In the genomic region with DNA sequence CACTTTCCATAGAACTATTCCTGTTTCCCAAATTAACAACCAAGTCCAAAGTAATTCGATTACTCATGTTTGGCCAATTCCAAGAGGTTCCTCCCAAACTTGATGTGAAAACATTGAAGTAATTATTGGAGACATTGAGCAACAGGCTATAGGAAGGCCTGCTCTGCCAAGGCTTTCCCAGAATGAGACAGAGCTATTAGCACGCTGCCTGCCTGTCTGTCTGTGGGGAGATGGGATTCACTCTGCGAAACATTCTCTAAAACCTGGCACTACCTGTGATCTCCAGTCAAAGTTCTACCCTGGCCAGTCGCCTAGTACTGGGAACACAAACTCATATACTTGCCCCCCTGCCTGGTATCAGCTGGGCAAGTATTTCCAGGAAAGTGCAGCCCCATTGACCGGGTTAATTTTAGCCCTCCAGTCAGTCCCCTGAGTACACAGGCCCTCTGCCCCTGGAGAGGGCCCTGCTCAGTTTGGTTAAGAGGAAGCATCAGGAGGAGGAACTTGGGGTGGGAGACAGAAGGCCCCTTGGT, we compare ENCODE assay signal across 8 mouse cellular contexts. TPM values are rescaled to one million over a fixed set of nuclear protein-coding genes. Genes with fewer than 3 reads are reported as not detected.
DNase-seq lines count a peak whose midpoint lies in the region; ATAC-seq lines count a peak whose summit lies in the region.

No protein-coding gene starts in this region.

- DNase-seq in embryo, embryonic 10.5 days (ENCODE audit: low spot score), result peak; percentile 34
- DNase-seq in embryo, embryonic 10 days (ENCODE audit: low spot score), result no peak
- DNase-seq in heart, embryonic 10.5 days (ENCODE audit: low spot score), result no peak
- DNase-seq in midbrain, embryonic 14.5 days, result no peak
- DNase-seq in layer of hippocampus, postnatal 25 days (ENCODE audit: extremely low spot score in 1 of 2, low spot score in 1 of 2), result no peak

- H3K27ac ChIP-seq in brown adipose tissue, adult 24 weeks (replicated peaks; ENCODE audit: low read depth, low read length), result peak overlapping the region; percentile 90
- H3K27ac ChIP-seq in heart, embryonic 10.5 days, result peak overlapping the region; percentile 95
- H3K27ac ChIP-seq in kidney, embryonic 15.5 days, result peak overlapping the region; percentile 97
- no peak overlapping the region for H3K27ac ChIP-seq in midbrain, embryonic 14.5 days (replicated peaks; ENCODE audit: low read depth, low read length)

- ATAC-seq in kidney, embryonic 15.5 days (replicated peaks; ENCODE audit: low FRiP score), result no peak
- no peak for ATAC-seq in midbrain, embryonic 14.5 days (ENCODE audit: low FRiP score, low TSS enrichment)
- ATAC-seq in frontal cortex, adult (ENCODE audit: low TSS enrichment), result no peak

- peaks cover 36% of the 10 kb centered on the region for H3K4me1 ChIP-seq in brown adipose tissue, adult 24 weeks (ENCODE audit: control insufficient read depth, insufficient read depth, insufficient read length, low read length)
- peaks cover 59% of the 10 kb centered on the region for H3K4me1 ChIP-seq in heart, embryonic 10.5 days
- H3K4me1 ChIP-seq in kidney, embryonic 15.5 days, result peaks cover 42% of the 10 kb centered on the region
- H3K4me1 ChIP-seq in midbrain, embryonic 14.5 days (ENCODE audit: control insufficient read depth, insufficient read depth, low read length), result peaks cover 23% of the 10 kb centered on the region

- no peaks in the 10 kb centered on the region for H3K27me3 ChIP-seq in heart, embryonic 10.5 days (ENCODE audit: insufficient read depth, poor library complexity, severe bottlenecking)
- H3K27me3 ChIP-seq in kidney, embryonic 15.5 days, result no peaks in the 10 kb centered on the region
- H3K27me3 ChIP-seq in midbrain, embryonic 14.5 days (ENCODE audit: control insufficient read depth, insufficient read depth, low read length), result no peaks in the 10 kb centered on the region

- H3K4me2 ChIP-seq in kidney, embryonic 15.5 days, result peak overlapping the region; percentile 67
- H3K4me2 ChIP-seq in midbrain, embryonic 14.5 days (ENCODE audit: low read length), result peak overlapping the region; percentile 88

- H3K9me3 ChIP-seq in heart, embryonic 10.5 days, result no peaks in the 10 kb centered on the region
- H3K9me3 ChIP-seq in kidney, embryonic 15.5 days (replicated peaks), result no peaks in the 10 kb centered on the region
- no peaks in the 10 kb centered on the region for H3K9me3 ChIP-seq in midbrain, embryonic 14.5 days (ENCODE audit: control insufficient read depth, low read length)

- 23% methylated on average over 5 of the region's 5 CpGs for WGBS in heart, embryonic 10.5 days
- 20% methylated on average over 5 of the region's 5 CpGs for WGBS in kidney, embryonic 15.5 days
- 35% methylated on average over 5 of the region's 5 CpGs for WGBS in midbrain, embryonic 14.5 days

- no peaks in the 10 kb centered on the region for H3K36me3 ChIP-seq in heart, embryonic 10.5 days
- no peaks in the 10 kb centered on the region for H3K36me3 ChIP-seq in kidney, embryonic 15.5 days
- H3K36me3 ChIP-seq in midbrain, embryonic 14.5 days (ENCODE audit: control insufficient read depth, insufficient read depth, low read length), result no peaks in the 10 kb centered on the region

- peak overlapping the region; percentile 92 for H3K4me3 ChIP-seq in brown adipose tissue, adult 24 weeks (ENCODE audit: insufficient read depth, low read depth, low read length)
- peak overlapping the region; percentile 80 for H3K4me3 ChIP-seq in heart, embryonic 10.5 days
- H3K4me3 ChIP-seq in kidney, embryonic 15.5 days (replicated peaks), result peak overlapping the region; percentile 84
- H3K4me3 ChIP-seq in midbrain, embryonic 14.5 days (replicated peaks; ENCODE audit: low read depth, low read length), result peak overlapping the region; percentile 69

- peak overlapping the region; percentile 91 for H3K9ac ChIP-seq in kidney, embryonic 15.5 days
- H3K9ac ChIP-seq in midbrain, embryonic 14.5 days (replicated peaks; ENCODE audit: low read length), result peak overlapping the region; percentile 88; the same call in 1 of the 2 replicates

RNA-seq across cellular contexts. Expression of gene B4galt1, which starts 1.5 kb away (rescaled TPM):
- 33.0 and 33.8 TPM in 2 replicates for polyA plus RNA-seq in brown adipose tissue, adult 24 weeks (2012; ENCODE audit: insufficient read depth, insufficient read length, missing spikeins)
- 38.1 and 47.1 TPM in 2 replicates for polyA plus RNA-seq in heart, embryonic 10.5 days (2016; fragmentation: Nextera tagmentation; extraction: Ambion mirVana)
- polyA plus RNA-seq in kidney, embryonic 15.5 days (2015; fragmentation: Nextera tagmentation; extraction: Ambion mirVana), result 46.3 and 46.4 TPM in 2 replicates
- polyA plus RNA-seq in midbrain, embryonic 14.5 days (2014; fragmentation: Nextera tagmentation; extraction: Ambion mirVana), result 4.3 and 7.6 TPM in 2 replicates
- 1 to 10 TPM; 6.7 to 8.3 TPM for total RNA-seq in layer of hippocampus, postnatal 25 days (2021)
